Mouse (Mus musculus) activated CD4-positive, CD25-positive, alpha-beta regulatory T cell (primary cell): Measurements from ENCODE around the gene Cldn34c4. TPM values are rescaled to one million over a fixed set of nuclear protein-coding genes. Genes with fewer than 3 reads are reported as not detected.

ENCODE experiments used
- polyA plus RNA-seq, 2 experiments: library from polyadenylated mRNA; unstranded; fragments of 100-300 nt; shearing (Covaris generic); gene quantifications; one replicate each; pipeline ENCODE4 v1.2.1; 2017

Gene Cldn34c4
- polyA plus RNA-seq: not detected

DNA sequence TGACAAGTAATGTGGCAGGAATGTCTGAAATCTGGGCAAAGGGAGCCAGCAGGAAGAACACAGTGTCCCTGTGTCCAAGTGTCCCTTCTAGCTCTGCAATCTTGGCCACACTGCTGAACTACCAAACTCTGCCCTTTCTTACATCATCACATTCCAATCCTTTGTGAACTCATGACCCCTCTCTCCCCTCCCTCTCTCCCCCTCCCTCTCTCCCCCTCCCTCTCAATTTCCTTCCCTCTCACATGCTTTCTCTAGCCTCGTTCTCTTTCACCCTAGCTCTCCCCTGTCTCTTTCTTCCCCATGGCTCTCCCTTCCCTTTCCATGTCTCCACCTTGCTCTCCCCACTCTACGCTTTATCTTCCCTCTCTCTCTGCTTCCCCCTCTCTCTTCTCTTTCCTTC, at the start of gene Cldn34c4:
TSS of gene Cldn34c4 (minus strand) at position 101 of the 400 bp plus-strand sequence.

